Mouse (Mus musculus) embryonic facial prominence, embryonic 13.5 days (tissue): Measurements from ENCODE around the gene Marveld1. TPM values are rescaled to one million over a fixed set of nuclear protein-coding genes. Genes with fewer than 3 reads are reported as not detected.

Experiments used
- ATAC-seq: fragments of 200-750 bp; cut with Nextera tagmentation; 2 replicates; pipeline ENCODE4 v1.8.0; 2017; ENCODE audit warnings: low read depth; ENCODE audit not compliant: insufficient number of reproducible peaks, insufficient read depth, low FRiP score, low TSS enrichment
- H3K27ac ChIP-seq: fragments of 300-500 bp; sonication (generic); 2 replicates; pipeline ENCODE4 v1.5.1; 2015; ENCODE audit warnings: moderate library complexity, mild to moderate bottlenecking, inconsistent platforms
- H3K27me3 ChIP-seq: fragments of 300-500 bp; sonication (generic); 2 replicates; pipeline ENCODE4 v1.6.1; 2015; ENCODE audit warnings: mild to moderate bottlenecking, inconsistent platforms
- H3K36me3 ChIP-seq: fragments of 300-500 bp; sonication (generic); 2 replicates; pipeline ENCODE4 v1.6.1; 2015; ENCODE audit warnings: mild to moderate bottlenecking, inconsistent platforms
- H3K4me1 ChIP-seq: fragments of 300-500 bp; sonication (generic); 2 replicates; pipeline ENCODE4 v1.6.1; 2015; ENCODE audit warnings: inconsistent platforms
- H3K4me2 ChIP-seq: fragments of 300-500 bp; sonication (generic); 2 replicates; pipeline ENCODE4 v1.6.1; 2015; ENCODE audit warnings: moderate library complexity, mild to moderate bottlenecking, inconsistent platforms
- H3K4me3 ChIP-seq: fragments of 300-500 bp; sonication (generic); 2 replicates; pipeline ENCODE4 v1.5.1; 2015; ENCODE audit warnings: mild to moderate bottlenecking, inconsistent platforms
- H3K9ac ChIP-seq: fragments of 300-500 bp; sonication (generic); 2 replicates; pipeline ENCODE4 v1.6.1; 2015; ENCODE audit warnings: mild to moderate bottlenecking, inconsistent platforms
- H3K9me3 ChIP-seq: fragments of 300-500 bp; sonication (generic); 2 replicates; pipeline ENCODE4 v1.6.1; 2016; ENCODE audit warnings: inconsistent platforms
- WGBS: fragments of 180-500 bp; shearing (Covaris S2); methylation state at CpG from one replicate; pipeline ENCODE4 v1.1.7; 2015; ENCODE audit warnings: mixed read lengths; 5-methylcytosine and 5-hydroxymethylcytosine counted together
- polyA plus RNA-seq: library from polyadenylated mRNA; unstranded; fragments of >200 nt; fragmentation: Nextera tagmentation; extraction: Ambion mirVana; gene quantifications from 2 replicates; pipeline ENCODE4 v1.2.1, GENCODE M21; 2015

Marveld1 gene
- polyA plus RNA-seq, 1 experiment from 2014 or later: 11.6 TPM

GRCm38 (mm10) chr19:42158246-42159017 is 11.2 kb downstream of the Marveld1 start:
- ATAC-seq: no peak
- H3K9me3 ChIP-seq: no peaks in the 10 kb centered on the region
- no peaks in the 10 kb centered on the region for H3K36me3 ChIP-seq
- H3K4me1 ChIP-seq: peaks cover 11% of the 10 kb centered on the region; the same call in 1 of the 2 replicates
- H3K27me3 ChIP-seq: no peaks in the 10 kb centered on the region
- WGBS: 42% methylated on average over 13 of the region's 13 CpGs
- no peak overlapping the region for H3K4me3 ChIP-seq
- H3K27ac ChIP-seq: peak overlapping the region; percentile 62; the same call in 1 of the 2 replicates
- H3K9ac ChIP-seq: no peak overlapping the region
- no peak overlapping the region for H3K4me2 ChIP-seq

- no peak within 1 kb of the TSS for H3K4me3 ChIP-seq
- ATAC-seq: no peak
These were observed 16.6 kb downstream of the Marveld1 start, which contains the start of gene Zfyve27 for GRCm38 (mm10) chr19:42163764-42164163. Zfyve27 (plus strand) TSS chr19:42163951.

GRCm38 (mm10) chr19:42164188-42164587 is 17.0 kb downstream of the Marveld1 start:
- no peak overlapping the region for H3K9ac ChIP-seq
- H3K4me2 ChIP-seq: no peak overlapping the region
- H3K27ac ChIP-seq: no peak overlapping the region
- peaks cover 18% of the 10 kb centered on the region for H3K27me3 ChIP-seq
- H3K36me3 ChIP-seq: no peaks in the 10 kb centered on the region
- 69% methylated on average over 7 of the region's 7 CpGs for WGBS
- no peaks in the 10 kb centered on the region for H3K9me3 ChIP-seq
- no peak for ATAC-seq
- H3K4me3 ChIP-seq: no peak overlapping the region
- peaks cover 4% of the 10 kb centered on the region; the same call in 1 of the 2 replicates for H3K4me1 ChIP-seq

More at GRCm38 (mm10) chr19:42163764-42164163, 16.6 kb downstream of the Marveld1 start, which contains the start of gene Zfyve27:
- Histone ChIP-seq H3K9ac (no peak within 1 kb of the TSS), H3K4me1 (peaks cover 4% of the 10 kb centered on the region; the same call in 1 of the 2 replicates), H3K36me3 (no peaks in the 10 kb centered on the region), H3K9me3 (no peaks in the 10 kb centered on the region), H3K27me3 (peaks cover 14% of the 10 kb centered on the region), H3K27ac (no peak within 1 kb of the TSS), H3K4me2 (no peak within 1 kb of the TSS)
- 75% methylated on average over 5 of the region's 5 CpGs for WGBS

- H3K27ac ChIP-seq: no peak overlapping the region
- H3K4me2 ChIP-seq: peak overlapping the region; percentile 46
- no peak for ATAC-seq
- peak overlapping the region; percentile 17; the same call in 1 of the 2 replicates for H3K4me3 ChIP-seq
- 0 out of 2 replicates have a peak overlapping the region, but pooled peaks have one; percentile 46 for H3K9ac ChIP-seq
- 4% methylated on average over 12 of the region's 12 CpGs for WGBS
- H3K4me1 ChIP-seq: peaks cover 9% of the 10 kb centered on the region
- H3K36me3 ChIP-seq: no peaks in the 10 kb centered on the region
- H3K27me3 ChIP-seq: peaks cover 21% of the 10 kb centered on the region
- H3K9me3 ChIP-seq: no peaks in the 10 kb centered on the region
These were observed 18.9 kb downstream of the Marveld1 start for GRCm38 (mm10) chr19:42166130-42166529.

GRCm38 (mm10) chr19:42166766-42167165 is 19.6 kb downstream of the Marveld1 start:
- H3K4me2 ChIP-seq: no peak overlapping the region
- H3K9me3 ChIP-seq: no peaks in the 10 kb centered on the region
- 39% methylated on average over 3 of the region's 3 CpGs for WGBS
- H3K4me1 ChIP-seq: peaks cover 15% of the 10 kb centered on the region
- ATAC-seq: no peak
- H3K27ac ChIP-seq: no peak overlapping the region
- H3K36me3 ChIP-seq: no peaks in the 10 kb centered on the region
- no peak overlapping the region for H3K9ac ChIP-seq
- no peak overlapping the region for H3K4me3 ChIP-seq
- H3K27me3 ChIP-seq: peaks cover 21% of the 10 kb centered on the region

GRCm38 (mm10) chr19:42167489-42167888 is 20.3 kb downstream of the Marveld1 start:
- Histone ChIP-seq H3K4me3 (no peak overlapping the region), H3K27ac (no peak overlapping the region), H3K4me2 (no peak overlapping the region), H3K9ac (no peak overlapping the region), H3K27me3 (peaks cover 21% of the 10 kb centered on the region), H3K36me3 (no peaks in the 10 kb centered on the region), H3K4me1 (peaks cover 20% of the 10 kb centered on the region), H3K9me3 (no peaks in the 10 kb centered on the region)
- ATAC-seq: no peak
- 57% methylated on average over 9 of the region's 9 CpGs for WGBS

- Histone ChIP-seq H3K4me2 (peak overlapping the region; percentile 79; the same call in 1 of the 2 replicates), H3K4me3 (no peak overlapping the region), H3K4me1 (peaks cover 20% of the 10 kb centered on the region), H3K9ac (peak overlapping the region; percentile 44), H3K36me3 (no peaks in the 10 kb centered on the region), H3K27me3 (peaks cover 21% of the 10 kb centered on the region), H3K27ac (no peak overlapping the region), H3K9me3 (no peaks in the 10 kb centered on the region)
- WGBS: 69% methylated on average over 10 of the region's 10 CpGs
- ATAC-seq: no peak
These were observed 22.2 kb downstream of the Marveld1 start for GRCm38 (mm10) chr19:42169322-42169975.

- no peaks in the 10 kb centered on the region for H3K9me3 ChIP-seq
- peak overlapping the region; percentile 92 for H3K4me3 ChIP-seq
- ATAC-seq: peak; percentile 80
- no peak overlapping the region for H3K27ac ChIP-seq
- H3K36me3 ChIP-seq: no peaks in the 10 kb centered on the region
- peak overlapping the region; percentile 79 for H3K4me2 ChIP-seq
- peak overlapping the region; percentile 90 for H3K9ac ChIP-seq
- H3K4me1 ChIP-seq: peaks cover 20% of the 10 kb centered on the region
- H3K27me3 ChIP-seq: peaks cover 21% of the 10 kb centered on the region
- WGBS: 2% methylated on average over 56 of the region's 56 CpGs
These were observed 23.1 kb downstream of the Marveld1 start for GRCm38 (mm10) chr19:42170025-42170969.

- no peak overlapping the region for H3K27ac ChIP-seq
- no peak overlapping the region for H3K4me2 ChIP-seq
- peaks cover 15% of the 10 kb centered on the region for H3K36me3 ChIP-seq
- ATAC-seq: no peak
- no peaks in the 10 kb centered on the region for H3K9me3 ChIP-seq
- peaks cover 4% of the 10 kb centered on the region; the same call in 1 of the 2 replicates for H3K4me1 ChIP-seq
- H3K4me3 ChIP-seq: no peak overlapping the region
- no peak overlapping the region for H3K9ac ChIP-seq
- WGBS: 54% methylated on average over 7 of the region's 7 CpGs
- no peaks in the 10 kb centered on the region for H3K27me3 ChIP-seq
These were observed 29.6 kb downstream of the Marveld1 start for GRCm38 (mm10) chr19:42176841-42177240.

GRCm38 (mm10) chr19:42177461-42177860 is 30.3 kb downstream of the Marveld1 start:
- peaks cover 19% of the 10 kb centered on the region for H3K36me3 ChIP-seq
- no peaks in the 10 kb centered on the region for H3K27me3 ChIP-seq
- H3K9ac ChIP-seq: no peak overlapping the region
- H3K4me1 ChIP-seq: no peaks in the 10 kb centered on the region
- no peak overlapping the region for H3K27ac ChIP-seq
- ATAC-seq: no peak
- H3K9me3 ChIP-seq: no peaks in the 10 kb centered on the region
- WGBS: 87% methylated on average over 2 of the region's 2 CpGs
- no peak overlapping the region for H3K4me3 ChIP-seq
- H3K4me2 ChIP-seq: no peak overlapping the region

GRCm38 (mm10) chr19:42179356-42179755 is 32.2 kb downstream of the Marveld1 start:
- ATAC-seq: no peak
- Histone ChIP-seq H3K36me3 (peaks cover 38% of the 10 kb centered on the region), H3K4me3 (no peak overlapping the region), H3K27me3 (no peaks in the 10 kb centered on the region), H3K4me2 (no peak overlapping the region), H3K9me3 (no peaks in the 10 kb centered on the region), H3K9ac (no peak overlapping the region), H3K27ac (no peak overlapping the region), H3K4me1 (no peaks in the 10 kb centered on the region)
- WGBS: 86% methylated on average over 14 of the region's 14 CpGs
